Mouse (Mus musculus): ENCODE results near the gene Col2a1.

The Col2a1 gene

GRCm38 (mm10) chr15:98002113-98002990 lies 2.1 kb downstream of the Col2a1 start:
- peak in 1 of 2 experiments; percentile 8 for DNase-seq

GRCm38 (mm10) chr15:98001321-98002112 lies 3.0 kb downstream of the Col2a1 start:
- DNase-seq = peak; percentile 50 to 58

GRCm38 (mm10) chr15:97999991-98000390 lies 4.5 kb downstream of the Col2a1 start:
- no peak for DNase-seq

- no peak for DNase-seq
Measured at GRCm38 (mm10) chr15:97999546-97999945, 4.9 kb downstream of the Col2a1 start.

GRCm38 (mm10) chr15:97996716-97997256 lies 7.7 kb downstream of the Col2a1 start:
- DNase-seq = no peak

GRCm38 (mm10) chr15:97992712-97993286 lies 11.7 kb downstream of the Col2a1 start:
- peak; percentile 82 to 90 for DNase-seq

- no peak for DNase-seq
Measured at GRCm38 (mm10) chr15:97992027-97992711, 12.3 kb downstream of the Col2a1 start.

- no peak for DNase-seq
Measured at GRCm38 (mm10) chr15:97991285-97991895, 13.1 kb downstream of the Col2a1 start.

- no peak for DNase-seq
Measured at GRCm38 (mm10) chr15:97990721-97991120, 13.8 kb downstream of the Col2a1 start.

- DNase-seq = no peak
Measured at GRCm38 (mm10) chr15:97990124-97990523, 14.4 kb downstream of the Col2a1 start.

- no peak for DNase-seq
Measured at GRCm38 (mm10) chr15:97989544-97989943, 15.0 kb downstream of the Col2a1 start.

- DNase-seq = no peak
Measured at GRCm38 (mm10) chr15:97981560-97981959, 22.9 kb downstream of the Col2a1 start.

GRCm38 (mm10) chr15:97973248-97974005 lies 31.1 kb downstream of the Col2a1 start:
- DNase-seq = no peak

GRCm38 (mm10) chr15:97972580-97972979 lies 31.9 kb downstream of the Col2a1 start:
- DNase-seq = no peak

GRCm38 (mm10) chr15:97970299-97970698 lies 34.2 kb downstream of the Col2a1 start:
- peak; percentile 21 to 74 for DNase-seq

GRCm38 (mm10) chr15:97965311-97966045 lies 39.0 kb downstream of the Col2a1 start:
- no peak for DNase-seq

- no peak for DNase-seq
Measured at GRCm38 (mm10) chr15:97964836-97965187, 39.7 kb downstream of the Col2a1 start.

- DNase-seq = peak; percentile 88 to 94
Measured at GRCm38 (mm10) chr15:97963989-97964835, 40.3 kb downstream of the Col2a1 start, which contains the start of gene Tmem106c. Tmem106c (plus strand) TSS chr15:97964200.

GRCm38 (mm10) chr15:97963329-97963988 lies 41.0 kb downstream of the Col2a1 start:
- no peak for DNase-seq

Data from kidney, postnatal 36 days (tissue).